Mouse (Mus musculus) layer of hippocampus, adult 18-20 months (tissue): ENCODE measurements at regions not wholly inside any gene's neighbourhood (a gene's known extent, or its start where the extent isn't known, plus 50 kb on each side); places are given as distances from the start of the nearest gene placed in this dataset.

Experiments
- DNase-seq, 2 experiments: peaks; one replicate each; pipeline ENCODE4 v3.0.0; 2022; ENCODE audit warnings: low spot score in 2 of 2
- microRNA-seq, 2 experiments: library from miRNA; unstranded; fragments of <30 nt; microRNA quantifications; one replicate each; pipeline ENCODE4 v1.2.0; 2021

DNA sequence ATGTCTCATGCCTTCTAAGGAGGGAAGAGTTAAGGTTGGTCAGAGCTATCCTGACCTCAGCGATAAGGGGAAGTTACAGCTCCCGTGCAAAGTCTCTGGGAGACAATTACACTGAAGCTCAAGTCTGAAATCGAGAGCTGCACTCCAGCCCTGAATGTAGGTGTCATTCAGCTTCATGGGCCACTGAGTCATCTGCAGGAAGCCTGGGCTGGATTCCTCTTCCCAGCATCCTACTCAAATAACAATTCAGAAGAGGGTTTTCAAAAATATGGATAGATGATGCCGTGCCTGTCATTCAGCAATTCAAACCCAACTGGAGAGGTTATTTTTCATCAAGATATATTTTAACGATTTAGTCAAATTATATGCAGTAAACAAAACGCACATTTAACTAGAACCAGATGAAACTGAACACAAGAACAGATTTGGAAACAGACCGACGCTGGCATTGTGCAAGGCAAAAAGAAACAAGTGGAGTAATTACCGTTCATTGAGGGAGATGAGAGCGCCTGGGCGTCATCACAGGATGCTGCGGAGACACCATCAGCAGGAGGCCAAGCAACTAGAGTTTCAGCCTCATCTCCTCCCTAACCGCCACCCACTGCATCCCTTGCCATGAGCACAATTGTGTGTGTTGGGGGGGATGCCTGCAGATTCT is 57.8 kb upstream of the Cfap46 start:
- DNase-seq = peak; percentile 75 to 86

DNA sequence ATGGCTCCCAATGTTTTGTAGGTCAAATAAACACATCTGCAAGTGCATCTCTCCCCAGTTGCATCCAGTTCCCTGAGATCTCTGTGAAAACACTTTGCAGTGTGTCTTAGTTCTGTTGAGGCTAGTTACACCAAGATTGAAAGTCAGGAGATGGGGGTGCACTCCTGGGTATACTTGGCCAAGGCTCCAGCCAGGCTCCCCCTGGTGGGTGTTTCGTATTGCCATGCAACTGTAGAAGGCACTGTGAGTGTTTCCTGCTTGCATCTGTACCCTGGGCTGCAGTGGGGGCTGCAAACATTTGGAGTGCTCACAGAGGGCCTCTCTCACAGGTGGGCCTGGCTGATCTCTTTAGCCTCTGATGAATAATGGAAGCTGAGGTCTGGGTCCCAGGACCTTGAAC is 63.2 kb upstream of the Cfap46 start:
- peak in 1 of 2 experiments; percentile 49 for DNase-seq

DNA sequence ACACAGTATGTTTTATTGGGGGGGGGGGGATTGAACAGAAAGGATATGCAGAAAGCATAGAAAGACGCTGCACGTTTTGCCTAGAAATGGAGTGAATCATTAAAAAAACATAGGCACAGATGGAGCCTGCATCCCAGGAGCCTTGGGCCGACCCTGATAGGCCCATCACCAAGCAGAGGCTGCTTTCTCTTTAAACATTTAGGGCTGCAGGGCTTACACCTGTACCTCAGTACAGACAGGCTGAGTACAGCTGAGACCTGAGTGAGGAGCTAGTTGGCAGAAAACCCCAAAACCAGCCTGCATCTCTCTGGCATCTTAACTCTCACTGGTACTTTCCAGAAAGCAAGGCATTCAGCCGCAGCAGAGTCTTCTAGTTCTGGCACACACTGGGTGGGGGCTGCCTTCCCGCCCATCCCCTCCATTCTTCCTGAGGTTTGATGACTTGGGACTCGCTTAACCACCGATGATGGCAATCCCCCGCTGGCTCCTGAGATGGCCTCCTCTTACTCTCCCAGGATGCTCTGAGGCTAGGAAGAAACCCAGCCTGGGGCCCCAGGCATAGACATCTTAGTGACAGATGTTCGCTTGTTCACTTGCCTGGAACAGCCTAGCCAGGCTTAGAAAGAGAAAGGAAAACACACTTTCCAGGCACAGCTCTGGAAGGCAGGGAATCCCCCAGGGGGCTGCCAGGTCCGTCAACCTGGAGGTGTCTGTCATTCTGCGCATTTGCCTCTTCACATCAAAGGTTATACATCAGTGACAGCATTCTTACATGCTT is 63.9 kb upstream of the Cfap46 start:
- no peak for DNase-seq

DNA sequence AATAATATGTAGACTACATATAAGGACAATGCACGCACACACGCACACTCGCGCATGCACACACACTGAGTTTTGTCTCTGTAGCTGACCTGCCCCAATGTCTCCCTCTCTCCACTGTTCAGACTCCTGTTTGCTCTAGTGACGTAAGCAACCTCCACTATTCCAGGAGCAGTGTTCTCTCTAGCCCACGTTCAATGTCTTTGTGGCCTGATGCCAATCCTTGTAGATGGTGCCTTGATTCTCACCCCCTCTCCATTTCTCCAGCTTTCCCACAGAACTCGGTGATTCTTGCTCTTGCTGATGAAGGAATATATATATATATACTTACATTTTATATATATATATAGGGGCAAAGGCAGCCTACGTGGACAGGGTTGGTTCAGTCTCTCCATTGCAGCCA is 71.4 kb upstream of the Cfap46 start:
- DNase-seq = no peak

DNA sequence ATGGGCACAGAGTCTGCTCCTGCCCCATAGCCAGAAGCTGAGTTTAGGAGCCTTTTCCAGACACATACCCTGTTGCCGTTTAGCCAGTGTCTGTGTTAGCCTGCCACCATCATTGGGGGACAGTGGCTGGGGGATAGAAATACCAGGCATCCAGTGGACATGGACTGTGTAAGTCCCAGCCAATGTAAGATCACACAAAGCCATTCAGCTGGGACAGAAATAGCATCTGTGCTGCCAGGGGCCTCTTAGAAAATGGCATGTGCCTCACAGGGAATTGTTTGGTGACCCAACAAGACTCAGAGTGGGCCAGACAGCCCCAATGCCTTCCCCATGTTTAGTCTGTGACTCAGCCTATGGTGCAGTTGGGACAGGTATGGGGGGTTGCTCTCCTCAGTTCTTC is 71.5 kb upstream of the Adgra1 start:
- DNase-seq = no peak

DNA sequence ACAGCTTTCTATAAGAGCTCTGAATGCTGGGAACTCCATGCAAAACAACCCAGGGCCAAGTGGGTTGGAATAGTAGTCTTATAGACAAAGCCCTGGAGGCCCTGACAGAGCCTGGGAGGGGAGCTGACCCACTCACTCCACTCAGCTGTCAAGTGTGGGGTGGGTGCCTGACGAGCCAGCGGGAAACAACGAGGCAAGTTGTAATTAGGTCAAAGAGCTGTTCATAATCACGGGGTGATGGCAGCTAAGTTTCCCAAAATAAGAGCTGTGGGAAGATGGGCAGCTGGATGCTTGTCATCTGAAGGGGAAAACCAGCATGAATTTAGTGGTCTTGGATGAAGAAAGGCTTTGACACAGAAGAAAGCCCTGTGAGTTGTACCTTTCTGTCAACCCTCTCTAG is 70.7 kb upstream of the Adgra1 start:
- no peak for DNase-seq

DNA sequence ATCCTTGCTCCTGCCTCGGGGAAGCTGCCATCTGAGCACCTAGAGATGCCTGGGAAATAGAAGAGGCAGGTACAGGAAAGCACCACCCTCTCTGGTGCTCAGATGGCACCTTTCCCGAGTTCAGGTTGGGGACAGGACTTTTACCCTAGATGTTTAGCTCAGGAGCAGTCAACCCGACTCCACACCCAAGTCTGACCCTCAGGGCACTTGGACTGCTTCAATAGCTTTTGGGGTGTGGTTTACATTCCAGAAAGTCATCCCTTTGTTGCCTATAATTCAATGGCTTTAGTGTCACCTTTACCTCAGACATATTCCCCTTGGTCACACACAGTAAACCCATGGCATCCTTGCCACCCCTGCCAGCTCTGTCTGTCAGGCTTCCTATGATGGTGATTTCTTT is 67.7 kb upstream of the Adgra1 start:
- DNase-seq = no peak

DNA sequence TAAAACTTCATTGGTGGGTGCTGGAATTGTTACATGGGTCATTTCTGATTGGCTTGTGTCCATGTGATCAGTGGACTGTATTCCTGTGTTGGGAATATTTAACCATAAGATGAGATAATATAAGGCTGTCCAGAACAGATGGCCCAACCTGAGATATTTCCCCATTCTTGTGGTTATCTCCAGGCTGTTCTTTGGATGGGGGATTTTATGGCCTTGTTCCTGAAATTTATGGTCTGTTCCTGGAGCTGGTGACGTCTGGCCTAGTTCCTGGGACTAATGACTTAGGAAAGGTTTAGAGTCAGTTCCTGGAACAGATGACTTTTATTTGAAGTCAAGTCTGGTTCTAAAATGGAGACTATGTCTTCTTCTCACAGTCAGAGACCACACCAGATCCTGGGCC is 64.8 kb upstream of the Adgra1 start:
- no peak for DNase-seq

DNA sequence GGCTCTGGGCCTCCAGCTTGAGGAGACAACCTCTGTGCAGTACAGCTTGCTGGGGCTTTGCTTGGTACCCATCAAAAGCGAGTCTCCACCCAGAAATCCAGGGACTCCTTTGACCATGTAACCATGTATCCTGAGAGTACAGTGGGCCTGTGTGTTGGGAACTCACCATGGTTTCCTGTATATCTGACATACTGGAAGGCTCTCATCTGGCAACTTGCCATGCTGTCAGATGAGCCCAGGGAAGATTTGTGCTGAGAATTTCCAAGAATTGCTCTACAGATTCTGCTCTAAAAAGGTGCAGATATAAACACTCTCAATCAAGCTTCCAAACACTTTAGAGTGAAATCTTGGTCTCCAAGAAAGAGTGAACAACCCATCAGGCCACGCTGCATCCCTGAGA is 56.7 kb upstream of the Adgra1 start:
- no peak for DNase-seq

DNA sequence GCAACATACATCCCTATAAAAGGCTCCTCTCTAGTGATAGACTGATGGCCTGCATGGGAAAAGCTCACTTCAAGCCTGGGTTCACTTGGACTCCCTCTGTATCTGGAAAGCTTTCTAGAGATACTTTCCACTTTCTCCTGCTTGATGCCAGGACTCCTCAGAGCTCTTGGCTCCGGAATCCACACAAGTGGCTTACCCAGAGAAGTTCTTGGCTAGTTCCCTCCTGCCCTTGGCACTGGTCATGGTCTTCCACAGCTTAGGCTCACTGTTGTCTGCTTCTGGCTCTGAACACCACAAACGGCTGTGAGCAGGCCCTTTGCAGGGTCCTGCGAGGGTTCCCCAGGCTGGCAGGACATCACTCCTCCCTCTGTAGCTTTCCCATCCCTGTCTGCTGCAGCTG is 54.1 kb upstream of the Adgra1 start:
- peak in 1 of 2 experiments; percentile 24 for DNase-seq

DNA sequence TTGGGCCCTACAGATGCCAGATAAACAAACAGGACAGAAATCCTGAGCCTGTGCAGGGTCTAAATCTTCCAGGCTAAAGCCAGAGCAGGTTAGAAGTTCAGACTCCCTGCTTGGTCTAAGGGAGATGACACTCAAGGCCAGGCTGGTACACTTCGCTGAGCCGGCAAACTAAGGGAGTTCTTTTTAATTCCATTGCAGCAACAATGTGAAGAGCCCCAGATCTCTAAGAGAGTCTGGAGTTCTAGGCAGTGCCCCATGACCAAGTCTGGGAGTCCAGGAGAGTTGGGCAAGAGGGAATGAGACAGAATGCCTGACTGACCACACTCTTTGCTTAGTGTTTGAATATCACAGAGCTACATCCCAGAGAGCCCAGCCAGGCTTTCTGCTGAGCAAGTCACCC is 52.5 kb upstream of the Adgra1 start:
- no peak for DNase-seq

Small RNA genes lying in the stretch of these regions (microRNA-seq; reads per million reads assigned to microRNA genes)
- gene Mir6401 = 0 reads per million in 2 experiments
